Mouse (Mus musculus): ENCODE measurements at regions not wholly inside any gene's neighbourhood (a gene's known extent, or its start where the extent isn't known, plus 50 kb on each side); places are given as distances from the start of the nearest gene placed in this dataset.

- DNase-seq (ENCODE audit: low read depth, low spot score): no peak
These were observed 86.9 kb downstream of the Alx1 start for GRCm38 (mm10) chr10:102943156-102943555.

GRCm38 (mm10) chr10:102940823-102941519 lies 89.0 kb downstream of the Alx1 start:
- no peak for DNase-seq (ENCODE audit: low read depth, low spot score)

- DNase-seq (ENCODE audit: low read depth, low spot score): no peak
These were observed 98.6 kb downstream of the Alx1 start for GRCm38 (mm10) chr10:102931445-102931844.

- DNase-seq (ENCODE audit: low read depth, low spot score): no peak
These were observed 101.4 kb downstream of the Alx1 start for GRCm38 (mm10) chr10:102928651-102929050.

GRCm38 (mm10) chr10:102897368-102897767 lies 132.6 kb downstream of the Alx1 start:
- DNase-seq (ENCODE audit: low read depth, low spot score): no peak

- DNase-seq (ENCODE audit: low read depth, low spot score): no peak
These were observed 134.1 kb downstream of the Alx1 start for GRCm38 (mm10) chr10:102895952-102896351.

GRCm38 (mm10) chr10:102892373-102892772 lies 137.6 kb downstream of the Alx1 start:
- DNase-seq (ENCODE audit: low read depth, low spot score): no peak

- DNase-seq (ENCODE audit: low read depth, low spot score): no peak
These were observed 140.3 kb downstream of the Alx1 start for GRCm38 (mm10) chr10:102889709-102890108.

- DNase-seq (ENCODE audit: low read depth, low spot score): no peak
These were observed 148.1 kb downstream of the Alx1 start for GRCm38 (mm10) chr10:102881824-102882438.

GRCm38 (mm10) chr10:102878010-102878409 lies 152.0 kb downstream of the Alx1 start:
- peak; percentile 29 for DNase-seq (ENCODE audit: low read depth, low spot score)

GRCm38 (mm10) chr10:102876946-102877345 lies 153.1 kb downstream of the Alx1 start:
- DNase-seq (ENCODE audit: low read depth, low spot score): no peak

- no peak for DNase-seq (ENCODE audit: low read depth, low spot score)
These were observed 163.1 kb downstream of the Alx1 start for GRCm38 (mm10) chr10:102866920-102867319.

GRCm38 (mm10) chr10:102836567-102837224 lies 193.3 kb downstream of the Alx1 start:
- DNase-seq (ENCODE audit: low read depth, low spot score): peak; percentile 42

GRCm38 (mm10) chr10:102835814-102836213 lies 194.2 kb downstream of the Alx1 start:
- peak; percentile 58 for DNase-seq (ENCODE audit: low read depth, low spot score)

- DNase-seq (ENCODE audit: low read depth, low spot score): no peak
These were observed 200.4 kb downstream of the Alx1 start for GRCm38 (mm10) chr10:102829606-102830005.

GRCm38 (mm10) chr10:102823434-102823833 lies 206.6 kb downstream of the Alx1 start:
- DNase-seq (ENCODE audit: low read depth, low spot score): no peak

- DNase-seq (ENCODE audit: low read depth, low spot score): no peak
These were observed 228.6 kb downstream of the Alx1 start for GRCm38 (mm10) chr10:102801391-102801790.

- DNase-seq (ENCODE audit: low read depth, low spot score): no peak
These were observed 250.8 kb downstream of the Alx1 start for GRCm38 (mm10) chr10:102779243-102779642.

GRCm38 (mm10) chr10:102763696-102764095 lies 251.7 kb downstream of the Rassf9 start:
- DNase-seq (ENCODE audit: low read depth, low spot score): no peak

- DNase-seq (ENCODE audit: low read depth, low spot score): no peak
These were observed 250.4 kb downstream of the Rassf9 start for GRCm38 (mm10) chr10:102762378-102762777.

GRCm38 (mm10) chr10:102735207-102735606 lies 223.2 kb downstream of the Rassf9 start:
- DNase-seq (ENCODE audit: low read depth, low spot score): peak; percentile 18

GRCm38 (mm10) chr10:102732420-102732819 lies 220.4 kb downstream of the Rassf9 start:
- DNase-seq (ENCODE audit: low read depth, low spot score): no peak

GRCm38 (mm10) chr10:102712263-102712662 lies 200.2 kb downstream of the Rassf9 start:
- DNase-seq (ENCODE audit: low read depth, low spot score): no peak
